Mouse (Mus musculus) liver, embryonic 12.5 days (tissue): Measurements from ENCODE around the gene Pcna. TPM values are rescaled to one million over a fixed set of nuclear protein-coding genes. Genes with fewer than 3 reads are reported as not detected.
A peak's percentile ranks its signal among the peaks of the same experiment; 100 is the strongest.

Experiments
- ATAC-seq: fragments of 200-750 bp; cut with Nextera tagmentation; 2 replicates; pipeline ENCODE4 v1.8.0; 2017; ENCODE audit warnings: moderate number of reproducible peaks, mild to moderate bottlenecking, moderate library complexity
- H3K27ac ChIP-seq: fragments of 300-500 bp; sonication (generic); 2 replicates; pipeline ENCODE4 v1.5.1; 2016; ENCODE audit warnings: mild to moderate bottlenecking
- H3K27me3 ChIP-seq: fragments of 300-500 bp; sonication (generic); replicated peaks from 2 replicates; pipeline ENCODE4 v1.6.1; 2016; ENCODE audit warnings: mild to moderate bottlenecking, moderate library complexity
- H3K36me3 ChIP-seq: fragments of 300-500 bp; sonication (generic); 2 replicates; pipeline ENCODE4 v1.6.1; 2016; ENCODE audit warnings: mild to moderate bottlenecking, moderate library complexity
- H3K4me1 ChIP-seq: fragments of 300-500 bp; sonication (generic); 2 replicates; pipeline ENCODE4 v1.6.1; 2016
- H3K4me2 ChIP-seq: fragments of 300-500 bp; sonication (generic); 2 replicates; pipeline ENCODE4 v1.6.1; 2016; ENCODE audit warnings: mild to moderate bottlenecking, moderate library complexity
- H3K4me3 ChIP-seq: fragments of 300-500 bp; sonication (generic); 2 replicates; pipeline ENCODE4 v1.5.1; 2016; ENCODE audit warnings: mild to moderate bottlenecking, moderate library complexity
- H3K9ac ChIP-seq: fragments of 300-500 bp; sonication (generic); 2 replicates; pipeline ENCODE4 v1.6.1; 2016; ENCODE audit warnings: mild to moderate bottlenecking, moderate library complexity
- H3K9me3 ChIP-seq: fragments of 300-500 bp; sonication (generic); replicated peaks from 2 replicates; pipeline ENCODE4 v1.6.1; 2016; ENCODE audit warnings: mild to moderate bottlenecking, moderate library complexity
- WGBS: fragments of 180-500 bp; shearing (Covaris S2); methylation state at CpG from one replicate; pipeline ENCODE4 v1.1.7; 2016; ENCODE audit not compliant: insufficient replicate concordance; 5-methylcytosine and 5-hydroxymethylcytosine counted together
- polyA plus RNA-seq: library from polyadenylated mRNA; unstranded; fragments of >200 nt; fragmentation: Nextera tagmentation; extraction: Ambion mirVana; gene quantifications from 2 replicates; pipeline ENCODE4 v1.2.1, GENCODE M21; 2016

Pcna gene
- polyA plus RNA-seq, 1 experiment from 2014 or later: 353 TPM

DNA sequence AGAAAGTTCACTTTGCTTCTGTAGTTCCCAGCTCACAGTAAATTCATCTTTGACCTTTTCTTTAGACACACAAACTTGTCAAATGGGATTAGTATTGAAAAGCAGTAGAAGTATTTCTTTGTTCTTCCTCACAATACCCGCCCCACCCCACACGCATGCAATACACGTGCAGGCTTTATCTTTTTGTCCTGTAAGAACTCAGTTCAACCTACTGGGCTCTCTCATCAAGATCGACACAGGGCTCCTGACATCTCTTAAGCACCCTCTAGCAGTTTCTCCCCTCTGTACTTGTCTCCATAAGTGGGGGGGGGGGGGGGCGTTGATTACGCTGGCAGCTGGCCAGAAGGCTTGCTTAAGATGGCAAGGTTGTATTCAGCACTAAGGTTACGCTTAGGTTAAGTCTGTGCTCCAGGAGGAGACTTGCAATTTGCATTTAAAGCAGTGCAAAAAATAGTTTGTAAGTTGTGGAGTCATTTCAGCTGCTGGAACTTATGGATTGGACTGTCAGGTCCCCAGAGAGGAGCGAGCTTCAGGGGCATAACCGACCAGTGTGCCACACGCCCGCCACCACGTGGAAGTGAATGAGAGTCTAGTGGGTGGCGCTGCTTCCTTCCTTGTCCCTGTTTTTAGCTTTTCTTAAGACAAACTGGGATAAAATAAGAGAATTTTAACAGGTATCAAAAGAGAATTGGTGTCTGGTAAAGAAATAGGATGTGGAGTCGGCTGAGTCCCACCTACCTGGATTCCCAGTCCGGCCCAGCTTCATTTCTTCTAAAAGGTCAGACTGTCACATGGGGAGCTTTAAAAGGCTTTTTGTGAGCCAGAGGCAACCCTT, 30.3 kb upstream of the Pcna start:
- H3K9me3 ChIP-seq: no peaks in the 10 kb centered on the region
- H3K4me2 ChIP-seq: no peak overlapping the region
- H3K4me3 ChIP-seq: no peak overlapping the region
- H3K36me3 ChIP-seq: peaks cover 10% of the 10 kb centered on the region; the same call in 1 of the 2 replicates
- 57% methylated on average over 15 of the region's 15 CpGs for WGBS
- no peaks in the 10 kb centered on the region for H3K27me3 ChIP-seq
- ATAC-seq: 0 out of 2 replicates have a peak, but pooled peaks have one; percentile 47
- no peak overlapping the region for H3K9ac ChIP-seq
- peaks cover 52% of the 10 kb centered on the region for H3K4me1 ChIP-seq
- H3K27ac ChIP-seq: peak overlapping the region; percentile 58; the same call in 1 of the 2 replicates

GRCm38 (mm10) chr2:132282453-132283174, 29.5 kb upstream of the Pcna start:
- no peak overlapping the region for H3K9ac ChIP-seq
- no peak for ATAC-seq
- H3K27me3 ChIP-seq: no peaks in the 10 kb centered on the region
- H3K9me3 ChIP-seq: no peaks in the 10 kb centered on the region
- H3K36me3 ChIP-seq: peaks cover 13% of the 10 kb centered on the region; the same call in 1 of the 2 replicates
- 39% methylated on average over 12 of the region's 12 CpGs for WGBS
- H3K27ac ChIP-seq: peak overlapping the region; percentile 58; the same call in 1 of the 2 replicates
- peaks cover 55% of the 10 kb centered on the region for H3K4me1 ChIP-seq
- H3K4me2 ChIP-seq: peak overlapping the region; percentile 18; the same call in 1 of the 2 replicates
- H3K4me3 ChIP-seq: no peak overlapping the region

DNA sequence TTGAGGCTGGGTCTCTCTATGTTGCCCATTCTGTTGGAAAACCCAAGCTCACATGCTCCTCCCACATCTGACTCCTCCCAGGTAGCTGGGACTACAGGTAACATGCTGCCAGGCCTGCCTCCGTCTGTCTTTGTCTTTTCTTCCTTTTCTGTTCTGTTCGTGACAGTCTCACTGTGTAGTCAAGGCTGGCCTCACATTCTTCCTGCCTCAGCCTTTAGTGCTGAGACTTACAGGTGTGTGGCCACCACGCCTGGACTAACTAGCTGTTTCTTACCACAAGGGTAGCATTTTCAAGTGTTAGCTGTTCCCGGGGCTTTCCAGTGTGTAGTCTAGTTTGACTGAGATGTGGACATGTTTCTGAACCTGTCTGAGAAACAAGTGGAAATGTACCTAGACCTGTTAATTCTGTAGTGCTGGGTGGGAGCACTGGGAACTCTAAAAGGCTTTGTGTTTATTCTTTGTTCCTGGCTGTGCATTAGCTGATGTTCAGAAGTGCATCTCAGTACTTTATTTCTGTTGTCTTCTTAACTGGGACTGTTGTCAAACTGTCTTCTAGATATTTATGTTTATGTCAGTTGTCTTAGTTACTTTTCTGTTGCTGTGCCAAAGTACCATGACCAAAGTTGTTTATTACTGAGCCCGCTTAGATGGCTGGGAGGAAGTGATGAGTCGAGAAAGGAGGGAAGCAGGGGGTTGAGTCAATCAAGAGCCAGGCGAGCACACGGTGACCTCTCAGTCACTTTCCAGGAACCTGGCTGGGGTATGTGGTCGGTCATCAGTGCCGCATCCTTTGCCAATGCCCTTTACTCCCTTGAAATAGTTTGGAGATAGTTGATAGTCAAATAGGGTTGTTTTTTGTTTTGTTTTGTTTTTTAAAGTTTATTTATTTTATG, 28.7 kb upstream of the Pcna start:
- WGBS: 36% methylated on average over 10 of the region's 10 CpGs
- 0 out of 2 replicates have a peak overlapping the region, but pooled peaks have one; percentile 18 for H3K4me2 ChIP-seq
- no peaks in the 10 kb centered on the region for H3K27me3 ChIP-seq
- H3K27ac ChIP-seq: no peak overlapping the region
- H3K9ac ChIP-seq: no peak overlapping the region
- no peak overlapping the region for H3K4me3 ChIP-seq
- H3K4me1 ChIP-seq: peaks cover 55% of the 10 kb centered on the region
- no peak for ATAC-seq
- no peaks in the 10 kb centered on the region for H3K9me3 ChIP-seq
- peaks cover 13% of the 10 kb centered on the region; the same call in 1 of the 2 replicates for H3K36me3 ChIP-seq

DNA sequence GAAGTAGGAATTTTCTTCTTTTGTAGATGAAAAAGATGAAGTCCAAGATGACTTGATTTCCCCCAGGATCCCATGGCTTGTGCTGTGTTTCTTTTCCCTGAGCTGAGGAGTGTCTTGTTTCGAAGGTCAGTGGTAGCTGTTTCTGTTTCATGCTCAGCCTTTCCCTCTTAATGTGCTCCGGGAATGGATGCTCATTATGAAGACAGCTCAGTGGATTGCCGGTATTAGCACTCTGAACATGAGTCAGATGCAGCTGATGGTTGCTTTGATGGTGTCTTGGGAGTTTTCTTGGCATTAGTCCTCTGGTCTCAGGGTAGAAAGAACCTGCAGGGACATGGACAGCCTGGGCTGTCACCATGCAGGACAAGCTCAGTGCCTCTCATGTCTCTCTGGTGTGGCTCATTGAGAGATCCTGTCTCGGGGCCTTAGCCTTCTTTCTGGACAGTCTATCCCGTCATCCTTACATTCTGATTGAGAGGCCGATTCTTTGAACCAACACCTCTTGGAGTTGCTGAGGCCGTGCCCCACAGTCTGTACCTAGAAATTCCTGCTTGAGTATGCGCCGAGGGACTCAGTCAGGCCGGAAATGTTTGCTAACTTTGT, 27.5 kb upstream of the Pcna start:
- Histone ChIP-seq H3K9me3 (no peaks in the 10 kb centered on the region), H3K27me3 (no peaks in the 10 kb centered on the region), H3K4me3 (no peak overlapping the region), H3K27ac (no peak overlapping the region), H3K36me3 (peaks cover 13% of the 10 kb centered on the region; the same call in 1 of the 2 replicates), H3K4me2 (no peak overlapping the region), H3K4me1 (peaks cover 55% of the 10 kb centered on the region), H3K9ac (no peak overlapping the region)
- 79% methylated on average over 10 of the region's 10 CpGs for WGBS
- no peak for ATAC-seq

DNA sequence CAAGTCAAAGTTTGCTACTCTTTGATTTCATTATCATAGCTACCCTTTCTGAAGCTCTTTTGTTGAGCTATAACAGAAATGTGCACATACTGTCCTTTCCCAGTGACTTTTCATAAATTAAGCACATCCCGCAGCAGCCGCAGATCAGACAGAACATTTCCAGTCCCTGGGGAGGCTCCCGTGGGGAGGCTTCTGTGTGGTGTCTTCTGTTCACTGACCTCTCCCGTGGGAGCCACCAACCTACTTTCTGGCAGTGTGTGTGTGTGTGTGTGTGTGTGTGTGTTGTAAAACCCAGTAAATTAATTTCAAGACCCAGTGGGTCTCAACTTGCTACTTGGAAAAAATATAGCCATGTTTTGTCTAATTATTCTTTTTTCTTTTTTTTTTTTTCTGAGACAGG, 26.9 kb upstream of the Pcna start:
- Histone ChIP-seq H3K4me1 (peaks cover 50% of the 10 kb centered on the region), H3K9ac (no peak overlapping the region), H3K9me3 (no peaks in the 10 kb centered on the region), H3K4me3 (no peak overlapping the region), H3K36me3 (peaks cover 9% of the 10 kb centered on the region; the same call in 1 of the 2 replicates), H3K27me3 (no peaks in the 10 kb centered on the region), H3K27ac (no peak overlapping the region), H3K4me2 (no peak overlapping the region)
- 74% methylated on average over 4 of the region's 4 CpGs for WGBS
- no peak for ATAC-seq

- H3K27ac ChIP-seq: no peak overlapping the region
- H3K9me3 ChIP-seq: no peaks in the 10 kb centered on the region
- no peak overlapping the region for H3K9ac ChIP-seq
- 51% methylated on average over 3 of the region's 3 CpGs for WGBS
- H3K4me3 ChIP-seq: no peak overlapping the region
- no peaks in the 10 kb centered on the region for H3K27me3 ChIP-seq
- peaks cover 9% of the 10 kb centered on the region; the same call in 1 of the 2 replicates for H3K36me3 ChIP-seq
- H3K4me2 ChIP-seq: no peak overlapping the region
- H3K4me1 ChIP-seq: peaks cover 44% of the 10 kb centered on the region
- no peak for ATAC-seq
Measured at GRCm38 (mm10) chr2:132279336-132279882, 26.3 kb upstream of the Pcna start.

GRCm38 (mm10) chr2:132278273-132278853, 25.2 kb upstream of the Pcna start:
- H3K9me3 ChIP-seq: no peaks in the 10 kb centered on the region
- no peak overlapping the region for H3K27ac ChIP-seq
- H3K4me3 ChIP-seq: no peak overlapping the region
- H3K27me3 ChIP-seq: no peaks in the 10 kb centered on the region
- peaks cover 34% of the 10 kb centered on the region for H3K4me1 ChIP-seq
- H3K9ac ChIP-seq: no peak overlapping the region
- H3K4me2 ChIP-seq: no peak overlapping the region
- H3K36me3 ChIP-seq: peaks cover 9% of the 10 kb centered on the region; the same call in 1 of the 2 replicates
- ATAC-seq: no peak
- 65% methylated on average over 8 of the region's 8 CpGs for WGBS

DNA sequence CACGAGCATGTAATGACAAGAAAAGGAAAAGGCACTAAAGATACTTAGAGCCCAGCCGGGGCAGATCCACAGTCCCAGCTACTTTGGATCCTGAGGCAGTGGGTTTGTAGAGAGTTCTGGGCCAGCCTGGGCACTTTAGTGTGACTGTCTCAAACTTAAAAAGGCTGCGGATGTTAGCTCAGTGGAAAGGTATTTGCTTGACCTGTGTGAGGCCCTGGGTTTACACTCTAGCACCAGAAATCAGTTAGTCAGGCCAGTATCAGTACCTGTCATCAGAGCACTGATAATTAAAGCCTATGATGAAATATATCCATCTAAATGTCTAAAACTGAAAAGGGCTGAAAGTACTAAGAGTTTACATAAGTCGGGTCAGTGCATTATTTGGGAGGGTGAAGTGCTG, 23.1 kb upstream of the Pcna start:
- H3K36me3 ChIP-seq: peaks cover 9% of the 10 kb centered on the region; the same call in 1 of the 2 replicates
- H3K4me1 ChIP-seq: peaks cover 26% of the 10 kb centered on the region
- 76% methylated on average over 4 of the region's 4 CpGs for WGBS
- H3K4me3 ChIP-seq: no peak overlapping the region
- H3K27me3 ChIP-seq: no peaks in the 10 kb centered on the region
- H3K9ac ChIP-seq: no peak overlapping the region
- no peak overlapping the region for H3K27ac ChIP-seq
- no peaks in the 10 kb centered on the region for H3K9me3 ChIP-seq
- ATAC-seq: no peak
- H3K4me2 ChIP-seq: no peak overlapping the region

DNA sequence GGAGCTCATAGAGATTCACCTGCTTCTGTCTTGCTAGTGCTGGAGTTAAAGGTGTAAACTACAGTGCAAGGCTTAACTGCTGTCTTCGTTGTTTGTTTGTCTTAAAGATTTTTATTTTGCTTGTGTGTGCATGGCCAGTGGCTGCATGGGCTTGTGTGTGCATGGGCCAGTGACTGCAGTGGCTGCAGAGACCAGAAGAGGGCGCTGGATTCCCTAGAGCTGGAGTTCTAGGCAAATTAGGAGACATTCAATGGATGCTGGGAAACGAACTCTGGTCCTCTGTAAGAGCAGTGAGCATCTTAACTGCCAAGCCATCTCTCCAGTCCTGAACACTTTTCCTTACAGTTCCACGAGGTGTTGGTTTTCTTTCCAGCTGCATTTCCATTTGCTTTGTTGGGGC, 22.4 kb upstream of the Pcna start:
- H3K4me1 ChIP-seq: peaks cover 33% of the 10 kb centered on the region
- H3K4me2 ChIP-seq: no peak overlapping the region
- no peak overlapping the region for H3K27ac ChIP-seq
- no peak overlapping the region for H3K4me3 ChIP-seq
- no peaks in the 10 kb centered on the region for H3K27me3 ChIP-seq
- ATAC-seq: no peak
- peaks cover 6% of the 10 kb centered on the region; the same call in 1 of the 2 replicates for H3K36me3 ChIP-seq
- 62% methylated on average over 4 of the region's 4 CpGs for WGBS
- no peak overlapping the region for H3K9ac ChIP-seq
- no peaks in the 10 kb centered on the region for H3K9me3 ChIP-seq

DNA sequence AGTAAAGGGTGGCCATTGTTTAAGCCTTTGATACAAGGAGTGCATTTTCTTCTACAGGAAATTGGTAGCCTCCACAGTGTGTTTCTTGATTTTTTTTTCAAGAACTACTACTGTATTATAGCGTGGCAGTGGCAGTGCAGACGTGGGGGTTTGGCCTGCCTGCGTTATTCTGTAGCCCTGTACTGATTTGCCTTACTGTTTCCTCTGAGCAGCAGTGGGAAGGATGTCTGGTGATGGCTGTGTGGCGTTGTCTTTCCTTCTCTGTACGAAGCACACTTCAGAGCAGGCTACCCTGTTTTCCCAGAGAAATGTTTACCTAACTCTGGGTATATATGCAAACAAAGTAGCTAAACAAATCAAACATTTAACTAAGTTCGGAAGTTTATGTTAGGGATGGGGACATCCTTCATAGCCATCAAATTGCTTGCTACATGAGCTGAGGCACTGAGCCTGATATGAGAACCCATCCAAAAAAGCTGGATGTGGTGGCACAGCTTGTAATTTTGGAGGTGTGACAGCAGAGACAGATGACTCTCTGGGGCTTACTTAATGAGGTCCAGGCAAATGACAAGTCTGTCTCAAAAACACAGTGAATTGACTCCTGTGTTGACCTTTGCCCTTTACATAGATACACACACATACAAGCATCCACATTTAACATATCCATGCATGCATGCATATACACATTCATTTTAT, 19.7 kb upstream of the Pcna start:
- ATAC-seq: no peak
- WGBS: 52% methylated on average over 6 of the region's 6 CpGs

More for the DNA sequence above, 19.7 kb upstream of the Pcna start:
- Histone ChIP-seq H3K36me3 (no peaks in the 10 kb centered on the region), H3K4me3 (no peak overlapping the region), H3K4me1 (peaks cover 35% of the 10 kb centered on the region), H3K27ac (no peak overlapping the region), H3K9ac (no peak overlapping the region), H3K9me3 (no peaks in the 10 kb centered on the region), H3K4me2 (no peak overlapping the region), H3K27me3 (no peaks in the 10 kb centered on the region)
